Mouse (Mus musculus) lung, embryonic 14.5 days (tissue): ENCODE measurements around the gene Cdcp1. TPM values are rescaled to one million over a fixed set of nuclear protein-coding genes. Genes with fewer than 3 reads are reported as not detected.
A peak's percentile ranks its signal among the peaks of the same experiment; 100 is the strongest.

Experiments
- ATAC-seq: fragments of 200-750 bp; cut with Nextera tagmentation; 2 replicates; pipeline ENCODE4 v1.8.0; 2017; ENCODE audit warnings: mild to moderate bottlenecking, moderate TSS enrichment, moderate library complexity; ENCODE audit not compliant: insufficient read depth
- DNase-seq: peaks from one replicate; pipeline ENCODE4 v3.0.0-alpha.2; 2015
- H3K27ac ChIP-seq: fragments of 300-500 bp; sonication (generic); 2 replicates; pipeline ENCODE4 v1.5.1; 2014; ENCODE audit warnings: low read depth, mild to moderate bottlenecking, moderate library complexity
- H3K27me3 ChIP-seq: fragments of 300-500 bp; sonication (generic); 2 replicates; pipeline ENCODE4 v1.6.1; 2014; ENCODE audit warnings: low read length, control low read depth; ENCODE audit not compliant: insufficient read depth
- H3K36me3 ChIP-seq: fragments of 300-500 bp; sonication (generic); 2 replicates; pipeline ENCODE4 v1.6.1; 2014; ENCODE audit warnings: control low read depth; ENCODE audit not compliant: insufficient read depth
- H3K4me1 ChIP-seq: fragments of 300-500 bp; sonication (generic); 2 replicates; pipeline ENCODE4 v1.6.1; 2014; ENCODE audit warnings: antibody characterized with exemption, control low read depth; ENCODE audit not compliant: insufficient read depth
- H3K4me2 ChIP-seq: fragments of 300-500 bp; sonication (generic); 2 replicates; pipeline ENCODE4 v1.6.1; 2014; ENCODE audit warnings: mild to moderate bottlenecking
- H3K4me3 ChIP-seq: fragments of 300-500 bp; sonication (generic); 2 replicates; pipeline ENCODE4 v1.5.1; 2014; ENCODE audit warnings: low read depth, low read length
- H3K9ac ChIP-seq: fragments of 300-500 bp; sonication (generic); 2 replicates; pipeline ENCODE4 v1.6.1; 2014
- H3K9me3 ChIP-seq: fragments of 300-500 bp; sonication (generic); 2 replicates; pipeline ENCODE4 v1.6.1; 2016; ENCODE audit warnings: low read depth, low read length, control low read depth
- CTCF ChIP-seq: IDR thresholded peaks from 2 replicates; pipeline ENCODE4 v1.5.1; 2016; ENCODE audit warnings: antibody characterized with exemption, low read depth
- WGBS: fragments of 180-500 bp; shearing (Covaris S2); extraction: QIAGEN DNeasy Blood & Tissue Kit; methylation state at CpG from one replicate; pipeline ENCODE4 v1.1.7; 2014; 5-methylcytosine and 5-hydroxymethylcytosine counted together
- polyA plus RNA-seq: library from polyadenylated mRNA; unstranded; fragments of >200 nt; fragmentation: Nextera tagmentation; extraction: Ambion mirVana; gene quantifications from 2 replicates; pipeline ENCODE4 v1.2.1, GENCODE M21; 2014

The Cdcp1 gene
- polyA plus RNA-seq, 1 experiment from 2014 or later, result 12.5 TPM

- 0 out of 2 replicates have a peak, but pooled peaks have one; percentile 7 for TF ChIP-seq CTCF
- ATAC-seq (peak; percentile 78), DNase-seq (peak; percentile 72)
- H3K9me3 ChIP-seq, result no peaks in the 10 kb centered on the region
- no peak overlapping the region for H3K4me2 ChIP-seq
- WGBS, result 38% methylated on average over 2 of the region's 2 CpGs
- no peak overlapping the region for H3K9ac ChIP-seq
- H3K27ac ChIP-seq, result peak overlapping the region; percentile 67; the same call in 1 of the 2 replicates
- H3K27me3 ChIP-seq, result no peaks in the 10 kb centered on the region
- peaks cover 16% of the 10 kb centered on the region for H3K4me1 ChIP-seq
- no peaks in the 10 kb centered on the region for H3K36me3 ChIP-seq
- H3K4me3 ChIP-seq, result no peak overlapping the region
Measured at GRCm38 (mm10) chr9:123237739-123238138, 21.9 kb upstream of the Cdcp1 start.

GRCm38 (mm10) chr9:123235621-123236020 lies 19.8 kb upstream of the Cdcp1 start:
- Histone ChIP-seq H3K4me3 (no peak overlapping the region), H3K9me3 (no peaks in the 10 kb centered on the region), H3K9ac (no peak overlapping the region), H3K27me3 (no peaks in the 10 kb centered on the region), H3K36me3 (no peaks in the 10 kb centered on the region), H3K4me2 (no peak overlapping the region), H3K4me1 (peaks cover 16% of the 10 kb centered on the region), H3K27ac (no peak overlapping the region)
- no peak for TF ChIP-seq CTCF
- no peak for DNase-seq
- no peak for ATAC-seq
- 33% methylated on average over 3 of the region's 3 CpGs for WGBS

GRCm38 (mm10) chr9:123229826-123230225 lies 14.0 kb upstream of the Cdcp1 start:
- Histone ChIP-seq H3K4me2 (no peak overlapping the region), H3K27me3 (no peaks in the 10 kb centered on the region), H3K27ac (no peak overlapping the region), H3K4me3 (no peak overlapping the region), H3K9ac (no peak overlapping the region), H3K4me1 (no peaks in the 10 kb centered on the region), H3K9me3 (no peaks in the 10 kb centered on the region), H3K36me3 (no peaks in the 10 kb centered on the region)
- 64% methylated on average over 4 of the region's 4 CpGs for WGBS
- TF ChIP-seq CTCF, result no peak
- DNase-seq (no peak), ATAC-seq (no peak)

- ATAC-seq (no peak), DNase-seq (no peak)
- Histone ChIP-seq H3K36me3 (no peaks in the 10 kb centered on the region), H3K9me3 (no peaks in the 10 kb centered on the region), H3K9ac (no peak overlapping the region), H3K27me3 (no peaks in the 10 kb centered on the region), H3K27ac (no peak overlapping the region), H3K4me1 (no peaks in the 10 kb centered on the region), H3K4me2 (no peak overlapping the region), H3K4me3 (no peak overlapping the region)
- TF ChIP-seq CTCF, result no peak
Measured at GRCm38 (mm10) chr9:123228671-123229070, 12.8 kb upstream of the Cdcp1 start.

- no peak overlapping the region for H3K4me2 ChIP-seq
- no peak overlapping the region for H3K27ac ChIP-seq
- no peaks in the 10 kb centered on the region for H3K36me3 ChIP-seq
- WGBS, result 64% methylated on average over 3 of the region's 3 CpGs
- H3K9ac ChIP-seq, result no peak overlapping the region
- no peak overlapping the region for H3K4me3 ChIP-seq
- H3K4me1 ChIP-seq, result no peaks in the 10 kb centered on the region
- H3K9me3 ChIP-seq, result no peaks in the 10 kb centered on the region
- H3K27me3 ChIP-seq, result no peaks in the 10 kb centered on the region
- DNase-seq (no peak), ATAC-seq (no peak)
- no peak for TF ChIP-seq CTCF
Measured at GRCm38 (mm10) chr9:123227106-123227750, 11.4 kb upstream of the Cdcp1 start.

GRCm38 (mm10) chr9:123224863-123225431 lies 9.1 kb upstream of the Cdcp1 start:
- no peaks in the 10 kb centered on the region for H3K36me3 ChIP-seq
- WGBS, result 51% methylated on average over 2 of the region's 2 CpGs
- no peaks in the 10 kb centered on the region for H3K27me3 ChIP-seq
- H3K9ac ChIP-seq, result no peak overlapping the region
- no peaks in the 10 kb centered on the region for H3K4me1 ChIP-seq
- ATAC-seq (no peak), DNase-seq (no peak)
- H3K4me3 ChIP-seq, result no peak overlapping the region
- H3K27ac ChIP-seq, result no peak overlapping the region
- H3K4me2 ChIP-seq, result no peak overlapping the region
- TF ChIP-seq CTCF, result no peak
- H3K9me3 ChIP-seq, result no peaks in the 10 kb centered on the region

DNA sequence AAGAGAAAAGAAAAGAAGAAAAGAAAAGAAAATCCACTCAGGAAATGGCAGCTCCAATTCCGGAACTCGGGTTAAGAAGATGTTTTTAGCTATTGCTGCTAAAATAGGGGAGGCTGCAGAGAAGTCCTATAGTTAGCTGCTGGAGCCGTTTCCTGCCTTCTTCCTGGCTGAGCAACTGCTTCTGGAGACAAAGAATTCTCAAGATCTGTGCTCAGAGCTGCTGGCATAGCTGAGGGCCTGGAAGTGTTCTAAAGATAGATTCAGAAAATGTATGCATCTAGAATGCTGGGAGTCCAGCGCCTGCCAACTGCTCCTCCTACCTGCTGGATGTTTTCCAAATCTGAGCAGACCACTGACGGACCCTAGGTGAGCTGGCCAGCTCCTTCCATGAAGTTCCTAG lies 4.0 kb upstream of the Cdcp1 start:
- Histone ChIP-seq H3K36me3 (no peaks in the 10 kb centered on the region), H3K27ac (peak overlapping the region; percentile 2; the same call in 1 of the 2 replicates), H3K4me2 (no peak overlapping the region), H3K9ac (no peak overlapping the region), H3K27me3 (no peaks in the 10 kb centered on the region), H3K4me3 (no peak overlapping the region), H3K9me3 (no peaks in the 10 kb centered on the region), H3K4me1 (no peaks in the 10 kb centered on the region)
- WGBS, result 48% methylated on average over 5 of the region's 5 CpGs
- ATAC-seq, result no peak
- peak; percentile 61 for DNase-seq
- no peak for TF ChIP-seq CTCF
